Mouse (Mus musculus) cerebellum, adult 9-11 months (tissue): ENCODE measurements around the gene Mybphl.

Source experiments
- DNase-seq: peaks from one replicate; pipeline ENCODE4 v3.0.0; 2022

Mybphl gene

DNA sequence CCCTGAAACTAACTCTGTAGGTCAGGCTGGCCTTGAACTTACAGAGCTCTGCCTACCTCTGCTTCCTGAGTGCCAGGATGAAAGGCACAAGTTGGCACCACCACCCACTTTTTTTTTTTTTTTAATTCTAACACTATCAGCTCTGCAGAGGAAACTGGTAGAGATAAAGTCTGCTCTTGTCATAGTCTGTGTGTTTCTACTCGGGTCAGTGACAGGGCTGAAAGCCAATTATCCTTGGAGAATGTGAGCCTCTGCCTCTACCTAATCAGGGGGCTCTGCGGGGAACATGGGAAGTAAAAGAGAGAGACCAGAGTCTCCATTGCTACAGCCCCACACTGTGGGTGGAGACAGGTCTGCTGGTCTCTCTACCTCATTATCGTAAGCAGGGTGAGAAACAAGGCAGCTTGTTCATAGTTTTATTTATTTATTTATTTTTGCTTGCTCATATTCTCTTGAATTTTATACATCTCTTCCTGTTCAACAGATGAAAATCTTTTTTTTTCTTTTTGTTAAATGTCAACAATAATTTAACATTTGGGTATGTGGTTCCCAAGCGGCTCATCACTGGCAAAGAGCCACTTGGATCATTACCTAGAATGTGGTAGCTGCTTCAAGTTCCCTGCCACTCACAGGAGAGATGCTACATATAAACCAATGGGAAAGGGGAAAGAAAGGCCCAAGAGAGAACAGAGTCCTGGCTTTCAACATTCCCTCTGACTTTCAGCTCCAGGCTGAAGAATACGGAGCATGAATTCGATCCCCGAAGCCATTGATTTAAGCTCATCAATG, 14.4 kb downstream of the Mybphl start:
- no peak for DNase-seq

GRCm38 (mm10) chr3:108380695-108381094, 16.0 kb downstream of the Mybphl start:
- no peak for DNase-seq

DNA sequence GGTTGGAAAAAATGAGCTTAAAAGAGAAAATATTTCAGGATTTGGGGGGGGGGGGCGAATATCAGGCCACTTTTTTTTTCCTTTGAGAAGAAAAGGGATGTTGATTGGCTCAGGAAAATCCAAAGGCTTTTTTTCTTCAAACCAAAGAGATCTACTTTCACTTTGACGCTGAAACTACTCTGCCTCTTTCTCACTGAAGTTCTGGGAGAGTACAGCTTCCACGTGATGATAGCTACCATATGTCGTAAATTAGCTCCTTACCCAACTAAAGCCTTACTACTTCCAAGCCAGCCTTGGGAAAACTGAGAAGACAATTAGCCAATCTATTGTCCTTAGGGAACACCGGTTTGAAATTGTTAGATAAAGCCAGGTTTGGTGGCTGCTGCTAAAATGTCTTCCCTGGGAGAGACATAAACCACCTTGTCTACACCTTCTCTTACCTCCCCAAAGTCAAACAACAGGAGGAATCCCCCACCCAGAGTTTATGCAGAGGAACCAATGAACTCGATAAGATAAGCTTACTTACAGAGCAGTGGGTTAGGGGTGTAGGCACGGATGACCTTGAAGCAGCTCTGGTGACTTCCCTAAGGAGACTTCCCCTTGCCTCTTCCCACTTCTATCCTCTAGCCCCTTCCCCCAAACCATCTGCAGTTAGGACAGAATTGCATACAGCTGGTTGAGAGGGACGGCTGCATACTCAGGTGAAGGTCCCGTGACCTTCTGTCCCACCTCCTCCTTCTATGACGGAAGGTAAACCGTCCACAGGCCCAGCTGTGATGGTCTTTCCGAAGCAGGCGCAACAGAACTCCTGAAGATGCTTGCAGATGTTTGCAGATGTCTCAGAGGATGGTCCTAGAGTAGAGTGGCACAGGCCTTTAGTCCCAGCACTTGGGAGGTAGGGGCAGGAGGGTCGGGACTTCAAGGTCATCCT, 17.5 kb downstream of the Mybphl start:
- DNase-seq: peak; percentile 15

DNA sequence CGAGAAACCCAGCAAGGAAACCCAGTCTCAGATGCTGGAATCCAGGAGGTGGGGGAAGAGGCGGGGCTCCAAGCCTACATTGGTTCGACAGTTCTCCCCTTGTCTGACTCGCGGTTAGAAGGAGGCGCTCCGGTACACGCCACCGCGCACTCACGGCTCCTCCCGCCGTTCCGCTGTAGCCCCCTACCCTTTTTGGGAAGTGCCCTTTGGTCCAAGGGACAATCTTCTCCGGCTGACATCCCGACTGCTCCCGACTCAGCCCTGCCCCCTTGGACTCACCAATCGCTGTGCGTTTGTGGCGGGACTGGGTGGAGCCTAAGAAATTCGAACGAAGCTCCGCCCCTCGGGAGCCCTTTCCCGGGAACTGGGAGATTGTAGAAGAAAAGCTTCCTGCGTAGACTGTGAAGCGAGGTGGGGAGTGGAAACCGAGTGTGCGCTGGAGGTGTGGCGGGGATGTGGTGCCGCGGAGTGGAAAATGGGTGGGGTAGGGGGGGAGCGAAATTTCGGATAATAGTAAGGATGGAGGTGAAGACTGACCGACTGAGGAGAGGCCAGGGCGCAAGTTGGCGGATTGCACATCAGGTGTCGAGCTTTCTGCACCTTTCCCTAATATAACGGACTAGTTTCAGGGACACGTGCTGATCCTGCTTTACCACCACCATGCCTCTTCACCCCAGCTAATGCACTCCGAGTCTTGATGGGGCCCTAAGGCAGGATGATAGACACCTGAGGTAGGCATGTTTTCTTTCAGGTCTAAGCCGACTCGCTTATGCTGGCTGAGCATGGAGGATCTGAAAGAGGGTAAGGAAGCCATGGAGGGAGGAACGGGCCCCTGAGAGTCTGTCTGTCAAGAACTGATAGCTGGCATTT, 19.0 kb downstream of the Mybphl start, which contains the start of gene Psrc1:
TSS of gene Psrc1 (plus strand) at position 355 of the 870 bp plus-strand sequence.
- DNase-seq: peak; percentile 81

GRCm38 (mm10) chr3:108384425-108384824, 19.7 kb downstream of the Mybphl start:
- no peak for DNase-seq

- DNase-seq: no peak
These were observed 21.5 kb downstream of the Mybphl start for GRCm38 (mm10) chr3:108386186-108386585.

GRCm38 (mm10) chr3:108389111-108389545, 24.4 kb downstream of the Mybphl start:
- DNase-seq: peak; percentile 94

GRCm38 (mm10) chr3:108392299-108392698, 27.6 kb downstream of the Mybphl start:
- no peak for DNase-seq

DNA sequence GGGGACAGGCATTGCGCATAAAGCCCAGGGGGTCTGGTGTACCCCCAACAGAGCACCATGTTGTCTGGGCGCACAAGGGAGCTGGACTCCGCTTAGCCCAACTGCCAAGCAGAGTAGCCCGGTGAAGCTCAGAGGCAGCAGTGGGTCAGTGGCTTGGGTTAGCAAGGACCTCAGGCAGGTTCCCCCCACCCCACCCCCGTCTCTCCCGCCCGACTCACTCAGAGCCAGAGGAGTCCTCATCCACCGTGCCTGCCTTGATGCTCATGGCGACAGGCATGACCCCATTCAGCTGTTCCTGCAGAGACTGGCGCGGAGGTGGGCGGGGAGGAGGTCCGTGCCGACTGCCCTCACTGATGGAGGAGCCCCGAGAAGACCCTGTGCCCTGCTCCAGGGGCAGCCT, 28.1 kb downstream of the Mybphl start:
- DNase-seq: no peak

DNA sequence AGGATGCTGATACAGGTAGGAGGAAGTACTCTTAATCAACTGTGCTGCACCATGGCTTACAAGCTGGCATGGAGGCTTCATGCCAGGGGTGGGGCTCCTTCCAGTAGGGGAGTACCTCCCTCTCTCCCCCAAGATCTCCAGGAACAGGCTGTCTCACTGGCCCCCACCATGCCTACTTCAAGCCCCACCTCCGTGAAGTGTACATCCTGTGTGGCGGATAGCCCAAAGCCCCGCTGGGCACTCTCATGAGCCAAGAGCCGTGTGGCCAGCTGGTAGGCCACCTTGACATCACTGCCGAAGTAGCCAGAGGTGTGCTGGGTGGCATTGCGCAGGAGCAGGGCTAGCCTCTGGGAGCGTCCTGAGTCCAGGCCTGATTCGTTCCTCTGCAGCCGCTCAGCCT, 33.6 kb downstream of the Mybphl start:
- peak; percentile 18 for DNase-seq

DNA sequence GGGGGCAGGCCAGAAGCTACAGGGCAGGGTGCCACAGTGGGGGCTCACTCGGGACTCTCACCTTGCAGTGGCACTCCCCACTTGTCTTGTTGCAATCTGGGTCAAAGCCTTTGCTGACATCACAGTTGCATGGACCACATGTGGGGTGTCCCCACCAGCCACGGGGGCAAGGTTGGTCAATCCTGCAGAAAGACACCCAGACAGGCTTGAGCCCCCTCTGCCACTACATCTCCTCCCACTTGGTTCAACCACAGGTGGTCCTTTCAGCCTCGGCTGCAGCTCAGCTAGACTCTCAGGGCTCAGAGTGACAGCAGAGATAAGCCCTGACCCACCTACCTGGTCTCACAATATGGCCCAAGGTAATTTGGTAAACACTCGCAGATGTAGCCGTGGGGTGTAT, 35.7 kb downstream of the Mybphl start:
- peak; percentile 56 for DNase-seq

DNA sequence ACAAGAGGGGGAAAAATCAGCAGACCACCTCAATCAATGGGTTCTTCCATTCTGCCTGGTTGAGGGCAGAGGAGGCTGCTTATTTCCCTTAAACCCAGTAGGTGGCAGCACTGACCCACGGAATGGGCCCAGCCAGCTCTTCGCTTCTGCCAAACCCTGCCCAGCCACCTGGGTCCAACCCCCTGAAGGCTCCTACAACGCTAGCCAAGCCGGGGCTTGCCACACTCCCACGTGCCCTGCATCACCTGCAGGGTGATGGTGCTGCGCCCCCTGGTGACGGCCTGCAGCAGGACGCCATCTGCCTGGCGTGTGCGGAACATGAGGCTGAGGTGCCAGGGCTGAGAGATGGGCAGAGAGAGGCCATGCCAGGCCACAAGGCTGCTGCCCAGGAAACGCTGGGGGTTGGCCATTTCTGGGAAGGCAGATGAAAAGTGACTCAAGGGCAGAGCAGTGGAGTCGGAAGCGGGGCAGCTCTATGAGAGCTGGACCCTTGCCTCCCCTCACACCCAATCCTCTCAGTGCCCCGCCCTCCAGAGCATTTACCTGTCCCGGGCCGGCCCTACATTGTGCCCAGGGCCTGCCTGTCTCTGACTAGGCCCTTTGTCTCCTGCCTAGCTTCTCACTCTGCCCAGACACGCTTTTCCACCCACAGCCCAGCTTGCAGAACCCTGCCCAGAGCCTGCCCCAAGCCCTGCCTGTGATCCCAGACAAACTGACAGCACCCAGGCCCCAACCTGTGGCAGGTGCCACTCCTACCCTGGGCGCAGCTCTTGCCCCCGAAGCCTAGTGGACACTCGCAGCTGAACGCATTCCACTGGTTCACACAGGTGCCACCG, 37.2 kb downstream of the Mybphl start:
- peak; percentile 97 for DNase-seq

DNA sequence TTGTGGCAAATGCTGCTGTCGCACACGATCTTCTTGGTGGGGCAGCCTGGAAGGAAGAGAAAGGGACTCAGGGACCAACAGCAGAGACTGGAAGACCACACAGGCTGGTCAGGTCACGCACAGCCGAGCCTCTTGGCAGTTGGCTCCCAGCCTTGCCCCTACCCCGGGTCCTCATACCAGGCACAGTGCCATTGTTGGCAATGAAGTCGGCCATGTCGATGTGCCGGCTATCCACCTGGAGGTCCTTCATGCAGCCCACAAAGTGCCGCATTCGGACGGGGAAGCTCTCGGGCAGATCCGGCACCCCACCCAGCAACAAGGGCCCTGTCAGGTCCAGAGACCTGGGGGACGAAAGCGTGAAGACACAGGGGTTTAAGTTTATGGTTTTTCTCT, 37.8 kb downstream of the Mybphl start:
- DNase-seq: peak; percentile 65

DNA sequence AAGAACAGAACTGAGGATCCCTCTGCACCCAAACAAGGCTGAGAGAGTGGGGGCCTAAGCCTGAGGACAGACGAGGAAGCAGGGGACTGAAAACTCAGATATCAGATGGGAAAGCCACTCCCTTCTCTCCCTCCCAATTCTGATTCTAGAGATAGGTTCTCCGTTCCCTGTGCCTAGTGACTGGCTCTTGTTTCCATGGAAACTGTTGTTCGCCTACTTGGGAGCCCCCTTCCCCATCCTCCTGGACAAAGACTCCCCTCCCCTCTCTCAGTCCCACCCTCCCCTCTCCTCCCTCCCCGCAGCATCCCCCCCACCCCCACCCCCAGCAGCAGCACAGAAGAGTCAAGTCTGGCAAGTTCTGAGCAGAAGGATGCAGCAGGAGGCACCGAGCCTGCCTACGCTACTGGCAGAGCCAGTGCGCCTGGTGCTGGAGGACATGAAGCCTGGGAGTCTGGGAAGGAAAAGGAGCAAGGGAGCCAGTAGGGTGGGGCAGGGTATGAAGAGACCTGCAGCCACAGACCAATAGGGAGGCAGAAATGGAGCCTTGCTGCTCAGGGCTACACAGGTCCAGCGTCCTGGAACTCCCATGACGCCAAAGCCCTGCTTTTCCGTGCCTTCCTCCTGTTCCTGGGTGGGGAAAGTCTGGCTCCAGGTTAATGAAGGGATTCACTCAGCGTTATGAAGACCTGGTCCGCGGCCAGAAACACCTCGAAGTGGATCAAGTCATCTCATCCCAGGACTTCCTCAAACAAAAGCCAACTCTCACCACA, 41.0 kb downstream of the Mybphl start:
- DNase-seq: peak; percentile 48

- no peak for DNase-seq
These were observed 41.7 kb downstream of the Mybphl start for GRCm38 (mm10) chr3:108406306-108406885.

DNA sequence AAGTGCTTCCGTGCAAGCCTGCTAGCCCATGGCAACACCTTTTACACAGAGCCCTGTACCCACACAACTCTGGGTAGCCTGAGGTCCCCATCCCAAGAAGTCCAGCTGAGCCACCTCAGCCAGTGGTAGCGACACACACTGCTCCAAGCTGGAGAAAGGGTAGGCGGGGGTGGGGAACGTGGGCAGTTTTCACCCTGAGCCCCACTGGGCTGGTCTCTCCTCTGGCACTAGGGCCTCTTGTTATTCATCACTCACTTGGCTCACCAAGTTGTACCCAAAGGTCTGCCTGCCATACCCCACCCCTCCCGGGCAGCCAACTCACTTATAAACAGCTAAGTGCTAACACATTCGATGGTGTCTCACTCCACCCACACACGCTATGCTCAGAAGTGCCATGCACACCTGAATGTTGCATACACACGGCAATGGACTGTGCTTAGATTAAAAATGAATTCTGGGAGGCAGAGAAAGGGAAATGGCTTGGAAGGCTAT, 43.9 kb downstream of the Mybphl start:
- DNase-seq: no peak

- peak; percentile 62 for DNase-seq
These were observed 45.1 kb downstream of the Mybphl start for GRCm38 (mm10) chr3:108409656-108410358.

GRCm38 (mm10) chr3:108410359-108410714, 45.6 kb downstream of the Mybphl start:
- DNase-seq: peak; percentile 49

DNA sequence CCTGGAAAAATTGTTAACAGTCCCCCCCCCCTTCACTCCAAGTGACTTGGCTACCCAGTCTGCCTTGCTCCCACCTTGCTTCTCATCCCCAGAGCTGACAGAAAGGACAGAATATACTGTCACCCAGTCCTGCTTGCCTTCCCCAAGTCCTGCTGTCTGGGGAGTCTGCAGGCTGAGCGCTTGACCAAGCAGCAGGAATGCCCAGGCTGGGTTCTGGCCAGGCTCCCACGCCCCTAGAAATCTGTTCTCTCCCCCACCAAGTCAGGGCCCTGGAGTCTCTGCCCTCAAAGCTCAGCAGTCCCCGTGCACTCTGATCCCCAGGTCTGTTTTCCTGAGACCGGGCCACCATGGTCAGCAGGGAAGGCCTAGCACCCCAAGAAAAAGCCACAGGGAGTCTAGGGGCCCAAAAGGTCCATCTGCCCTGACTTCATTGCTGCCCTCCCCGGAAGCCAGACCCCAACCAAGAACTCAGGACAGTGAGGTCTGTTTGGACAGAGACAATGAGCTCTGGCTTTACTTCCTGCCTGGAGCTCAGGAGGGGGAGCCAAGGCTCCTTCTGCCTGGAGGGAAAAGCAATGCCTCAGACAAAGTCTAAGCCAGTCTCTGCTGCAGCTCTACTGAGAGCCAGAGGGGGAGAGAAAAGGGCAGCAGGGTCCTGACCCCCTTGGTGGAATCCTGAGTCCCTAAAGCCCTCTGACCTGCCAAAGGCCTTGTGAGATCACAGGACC, 46.5 kb downstream of the Mybphl start:
- DNase-seq: peak; percentile 45
